Mouse (Mus musculus): ENCODE measurements at regions not wholly inside any gene's neighbourhood (a gene's known extent, or its start where the extent isn't known, plus 50 kb on each side); places are given as distances from the start of the nearest gene placed in this dataset.

DNA sequence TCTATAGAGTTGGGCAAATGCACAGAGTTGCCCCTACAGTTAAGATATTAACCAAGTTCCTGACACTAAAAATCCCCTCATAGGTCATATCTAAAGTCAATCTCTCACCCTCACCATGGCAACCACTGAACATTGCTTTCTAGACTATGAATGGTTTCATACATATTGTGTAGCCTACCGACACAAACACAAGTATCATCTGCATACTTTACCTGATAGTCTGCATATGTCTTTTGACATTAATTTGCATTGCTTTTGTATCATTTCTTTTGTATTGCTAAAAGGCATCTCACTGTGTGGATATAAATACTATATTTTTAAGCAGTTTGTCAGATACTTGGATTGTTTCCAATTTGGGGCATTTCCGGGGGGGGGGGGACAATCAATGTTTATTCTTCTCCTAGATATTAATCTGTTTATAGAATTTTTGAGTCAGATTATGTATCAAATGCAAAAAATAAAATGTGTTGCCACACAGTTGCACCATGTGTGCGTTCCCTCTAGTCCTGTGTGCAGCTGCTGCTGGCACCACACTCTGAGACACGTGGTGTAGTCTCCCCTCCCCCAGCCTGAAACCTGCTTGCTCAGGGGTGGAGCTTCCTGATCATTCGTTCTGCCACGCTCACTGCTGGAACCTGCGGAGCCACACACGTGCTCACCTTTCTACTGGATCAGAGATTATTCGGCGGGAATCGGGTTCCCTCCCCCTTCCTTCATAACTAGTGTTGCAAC, 94.7 kb upstream of the Mapk10 start:
- no peaks in the 10 kb centered on the region for H3K27me3 ChIP-seq (replicated peaks)
- H3K9me3 ChIP-seq (replicated peaks): peaks cover 3% of the 10 kb centered on the region; the same call in 1 of the 2 replicates
- no peak overlapping the region for H3K9ac ChIP-seq
- ATAC-seq (ENCODE audit: insufficient number of reproducible peaks, low FRiP score): no peak
- H3K4me3 ChIP-seq: no peak overlapping the region
- no peak overlapping the region for H3K4me2 ChIP-seq
- H3K4me1 ChIP-seq (replicated peaks): no peaks in the 10 kb centered on the region
- H3K36me3 ChIP-seq: no peaks in the 10 kb centered on the region
- 78% methylated on average over 11 of the region's 11 CpGs for WGBS
- H3K27ac ChIP-seq (ENCODE audit: poor library complexity, severe bottlenecking): no peak overlapping the region

DNA sequence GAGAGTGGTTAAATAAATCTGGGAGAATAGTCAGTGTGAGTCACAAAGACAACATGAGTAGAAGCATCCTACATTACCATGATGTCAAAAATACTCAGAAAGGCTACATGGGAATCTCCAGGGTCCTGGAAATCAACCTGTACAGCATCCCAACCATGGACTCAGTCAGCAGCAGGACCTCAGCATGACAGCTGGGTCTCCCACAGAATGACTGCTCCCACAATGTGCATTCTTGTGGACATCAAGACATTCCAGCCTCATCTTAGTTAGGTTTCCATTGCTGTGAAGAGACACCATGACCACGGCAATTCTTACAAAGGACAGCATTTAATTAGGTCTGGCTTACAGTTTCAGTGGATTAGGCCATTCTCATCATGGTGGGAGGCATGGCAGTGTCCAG, 93.8 kb upstream of the Mapk10 start:
- 80% methylated on average over 1 of the region's 1 CpGs for WGBS
- no peak for ATAC-seq (ENCODE audit: insufficient number of reproducible peaks, low FRiP score)
- H3K4me2 ChIP-seq: no peak overlapping the region

DNA sequence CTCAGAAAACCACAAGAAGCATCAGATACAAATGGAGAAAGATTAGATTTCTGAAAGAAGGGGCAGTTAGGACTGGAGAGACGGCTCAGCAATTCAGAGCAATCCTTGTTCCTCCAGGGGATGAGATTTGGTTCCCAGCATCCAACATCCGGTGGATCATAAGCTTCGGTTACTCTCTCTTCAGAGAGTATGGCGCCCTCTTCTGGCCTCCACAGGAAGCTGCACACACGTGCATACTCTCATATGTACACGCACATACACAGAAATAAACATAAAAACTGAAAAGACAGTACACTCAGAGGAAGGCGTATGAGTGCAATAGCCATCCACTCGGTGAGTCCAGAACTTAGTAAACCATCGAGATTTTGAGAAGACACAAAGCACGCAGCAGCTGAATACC, 91.6 kb upstream of the Mapk10 start:
- no peak overlapping the region for H3K27ac ChIP-seq (ENCODE audit: poor library complexity, severe bottlenecking)
- peaks cover 2% of the 10 kb centered on the region; the same call in 1 of the 2 replicates for H3K9me3 ChIP-seq (replicated peaks)
- H3K36me3 ChIP-seq: no peaks in the 10 kb centered on the region
- H3K4me3 ChIP-seq: no peak overlapping the region
- no peak overlapping the region for H3K4me2 ChIP-seq
- H3K27me3 ChIP-seq (replicated peaks): no peaks in the 10 kb centered on the region
- no peak for ATAC-seq (ENCODE audit: insufficient number of reproducible peaks, low FRiP score)
- WGBS: 85% methylated on average over 10 of the region's 10 CpGs
- no peak overlapping the region for H3K9ac ChIP-seq
- H3K4me1 ChIP-seq (replicated peaks): no peaks in the 10 kb centered on the region

More for the DNA sequence above, 93.8 kb upstream of the Mapk10 start:
- H3K4me3 ChIP-seq: no peak overlapping the region
- no peak overlapping the region for H3K27ac ChIP-seq (ENCODE audit: poor library complexity, severe bottlenecking)
- H3K9ac ChIP-seq: no peak overlapping the region
- H3K9me3 ChIP-seq (replicated peaks): peaks cover 3% of the 10 kb centered on the region; the same call in 1 of the 2 replicates
- H3K36me3 ChIP-seq: no peaks in the 10 kb centered on the region
- no peaks in the 10 kb centered on the region for H3K4me1 ChIP-seq (replicated peaks)
- no peaks in the 10 kb centered on the region for H3K27me3 ChIP-seq (replicated peaks)

DNA sequence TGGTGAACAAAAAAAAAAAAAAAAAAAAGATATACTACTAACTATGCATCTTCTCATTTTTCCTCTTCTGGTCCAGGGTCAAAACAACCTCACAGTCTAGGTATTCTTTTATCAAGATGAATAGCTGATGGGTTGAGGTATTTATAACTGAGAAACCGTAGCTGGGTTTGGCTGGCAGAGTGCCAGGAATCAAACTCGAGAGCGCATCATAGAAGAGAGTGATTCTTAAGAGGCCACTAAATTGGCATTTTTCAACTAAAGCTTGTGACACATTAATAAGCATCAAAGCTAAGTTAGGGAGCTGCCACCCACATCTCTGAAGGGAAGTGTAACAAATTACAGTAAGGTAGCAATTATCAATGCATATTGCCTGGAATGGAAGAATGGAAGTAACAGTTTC, 90.2 kb upstream of the Mapk10 start:
- H3K27ac ChIP-seq (ENCODE audit: poor library complexity, severe bottlenecking): no peak overlapping the region
- no peaks in the 10 kb centered on the region for H3K27me3 ChIP-seq (replicated peaks)
- H3K4me3 ChIP-seq: no peak overlapping the region
- H3K9ac ChIP-seq: no peak overlapping the region
- H3K9me3 ChIP-seq (replicated peaks): no peaks in the 10 kb centered on the region
- no peaks in the 10 kb centered on the region for H3K4me1 ChIP-seq (replicated peaks)
- WGBS: 59% methylated on average over 3 of the region's 3 CpGs
- H3K4me2 ChIP-seq: no peak overlapping the region
- H3K36me3 ChIP-seq: no peaks in the 10 kb centered on the region
- no peak for ATAC-seq (ENCODE audit: insufficient number of reproducible peaks, low FRiP score)

DNA sequence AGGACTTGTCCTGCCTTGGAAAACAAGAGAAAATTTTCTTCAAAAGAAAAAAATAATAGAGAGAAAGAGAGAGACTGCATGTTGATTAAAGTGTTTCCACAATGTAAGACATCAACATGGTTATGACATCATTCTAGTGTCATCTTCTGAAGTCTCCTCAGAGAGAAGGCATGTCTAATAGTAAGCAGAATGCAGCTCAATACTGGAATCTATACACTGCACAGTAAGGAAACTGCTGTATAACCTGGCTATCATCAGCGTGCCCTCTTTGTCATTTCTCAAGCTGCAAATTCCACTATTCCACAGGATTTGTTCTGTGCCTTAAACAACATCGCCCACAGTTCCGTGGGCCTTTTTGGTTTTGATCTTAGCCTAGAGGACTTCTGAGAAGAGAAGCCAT, 82.8 kb upstream of the Mapk10 start:
- H3K4me1 ChIP-seq (replicated peaks): no peaks in the 10 kb centered on the region
- 82% methylated on average over 3 of the region's 3 CpGs for WGBS
- no peak for ATAC-seq (ENCODE audit: insufficient number of reproducible peaks, low FRiP score)

DNA sequence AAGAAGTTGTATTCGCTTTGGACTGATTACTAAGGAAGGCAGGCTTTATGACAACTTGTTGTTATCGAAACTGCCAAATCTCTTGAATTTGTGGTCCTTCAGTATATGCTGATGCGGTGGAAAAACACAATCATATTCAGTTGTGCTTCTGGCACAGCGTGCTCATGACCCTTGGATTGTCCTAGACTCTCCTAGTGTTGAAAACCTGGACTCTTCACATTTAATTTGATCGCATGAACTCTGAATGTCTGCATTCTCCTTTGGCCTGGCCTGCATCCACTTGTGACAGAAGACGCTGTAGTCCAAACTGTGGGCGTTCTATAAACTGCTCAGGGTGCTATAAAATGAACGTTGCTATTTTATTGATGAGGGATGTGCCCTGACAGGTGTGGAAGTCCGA, 80.6 kb upstream of the Mapk10 start:
- H3K36me3 ChIP-seq: no peaks in the 10 kb centered on the region
- H3K4me1 ChIP-seq (replicated peaks): no peaks in the 10 kb centered on the region
- H3K27ac ChIP-seq (ENCODE audit: poor library complexity, severe bottlenecking): no peak overlapping the region
- no peak overlapping the region for H3K4me3 ChIP-seq
- H3K9ac ChIP-seq: no peak overlapping the region
- H3K27me3 ChIP-seq (replicated peaks): no peaks in the 10 kb centered on the region
- no peaks in the 10 kb centered on the region for H3K9me3 ChIP-seq (replicated peaks)
- no peak overlapping the region for H3K4me2 ChIP-seq
- WGBS: 83% methylated on average over 9 of the region's 9 CpGs
- no peak for ATAC-seq (ENCODE audit: insufficient number of reproducible peaks, low FRiP score)

More for the DNA sequence above, 82.8 kb upstream of the Mapk10 start:
- H3K4me2 ChIP-seq: no peak overlapping the region
- H3K9me3 ChIP-seq (replicated peaks): no peaks in the 10 kb centered on the region
- H3K27me3 ChIP-seq (replicated peaks): no peaks in the 10 kb centered on the region
- H3K27ac ChIP-seq (ENCODE audit: poor library complexity, severe bottlenecking): no peak overlapping the region
- H3K4me3 ChIP-seq: no peak overlapping the region
- no peak overlapping the region for H3K9ac ChIP-seq
- H3K36me3 ChIP-seq: no peaks in the 10 kb centered on the region

DNA sequence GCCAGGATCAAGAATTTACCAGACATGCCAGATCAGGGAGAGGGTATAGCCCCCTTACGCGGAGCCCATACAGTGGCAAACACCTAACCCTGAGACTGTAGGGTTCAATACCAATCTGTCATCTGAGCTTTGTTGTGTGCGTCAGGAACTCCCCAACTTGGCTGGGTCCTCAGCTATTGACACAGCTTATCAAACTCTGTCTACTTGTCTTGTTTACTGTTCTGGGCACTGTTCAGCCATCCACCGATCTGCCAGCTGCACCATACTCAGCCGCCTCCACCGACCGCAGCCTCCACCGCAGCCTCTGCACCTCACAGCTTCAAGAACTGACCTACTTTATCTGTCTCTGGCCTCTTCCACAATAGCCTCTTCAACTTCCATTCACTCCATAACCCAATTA, 80.1 kb upstream of the Mapk10 start:
- H3K4me1 ChIP-seq (replicated peaks): no peaks in the 10 kb centered on the region
- H3K27me3 ChIP-seq (replicated peaks): no peaks in the 10 kb centered on the region
- H3K36me3 ChIP-seq: no peaks in the 10 kb centered on the region
- no peak for ATAC-seq (ENCODE audit: insufficient number of reproducible peaks, low FRiP score)
- 84% methylated on average over 8 of the region's 8 CpGs for WGBS
- no peak overlapping the region for H3K4me2 ChIP-seq
- H3K9me3 ChIP-seq (replicated peaks): no peaks in the 10 kb centered on the region
- H3K27ac ChIP-seq (ENCODE audit: poor library complexity, severe bottlenecking): no peak overlapping the region
- H3K4me3 ChIP-seq: no peak overlapping the region
- no peak overlapping the region for H3K9ac ChIP-seq

DNA sequence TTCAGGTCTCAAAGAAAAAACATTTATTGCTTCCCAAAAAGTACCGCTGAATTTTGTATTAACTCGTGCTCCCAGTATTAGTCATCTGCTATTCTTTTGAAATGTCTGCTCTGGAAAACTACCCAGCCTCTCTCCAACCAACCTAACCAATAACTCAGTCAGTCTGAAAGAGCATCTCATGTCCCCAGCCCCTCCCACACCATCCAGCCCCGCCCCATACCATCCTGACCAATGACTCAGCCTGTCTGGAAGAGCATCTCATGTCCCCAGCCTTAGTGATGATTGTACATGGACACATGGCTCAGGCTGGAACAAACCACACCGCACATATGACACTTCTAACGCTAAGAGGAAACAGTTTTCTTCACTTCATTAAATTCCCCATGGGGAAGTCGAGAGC, 58.1 kb upstream of the Mapk10 start:
- ATAC-seq (ENCODE audit: insufficient number of reproducible peaks, low FRiP score): no peak

DNA sequence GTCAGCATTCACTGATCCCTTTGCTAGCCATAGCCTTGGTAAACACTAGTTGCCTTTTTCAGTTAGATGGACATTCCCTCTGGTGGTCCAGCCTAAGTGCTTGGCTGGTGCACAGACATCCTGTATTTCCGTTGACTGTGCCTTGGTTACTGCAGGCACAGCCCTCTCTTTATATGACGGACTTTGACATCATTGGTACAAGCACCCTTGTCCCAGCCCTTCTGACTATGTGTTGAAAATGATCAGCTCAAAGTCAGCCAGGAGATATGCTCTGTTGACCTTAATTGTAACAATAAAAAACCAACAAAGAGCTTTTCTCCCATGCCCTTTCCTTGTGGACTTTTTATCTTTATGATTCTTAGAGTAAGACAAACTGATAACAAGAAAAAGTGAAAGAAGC, 53.8 kb upstream of the Mapk10 start:
- WGBS: 71% methylated on average over 2 of the region's 2 CpGs
- Histone ChIP-seq H3K4me1 (replicated peaks) (no peaks in the 10 kb centered on the region), H3K36me3 (no peaks in the 10 kb centered on the region), H3K4me2 (no peak overlapping the region), H3K9me3 (replicated peaks) (no peaks in the 10 kb centered on the region), H3K4me3 (no peak overlapping the region), H3K9ac (no peak overlapping the region), H3K27me3 (replicated peaks) (no peaks in the 10 kb centered on the region), H3K27ac (ENCODE audit: poor library complexity, severe bottlenecking) (no peak overlapping the region)
- no peak for ATAC-seq (ENCODE audit: insufficient number of reproducible peaks, low FRiP score)

More for the DNA sequence above, 58.1 kb upstream of the Mapk10 start:
- H3K36me3 ChIP-seq: no peaks in the 10 kb centered on the region
- H3K27me3 ChIP-seq (replicated peaks): no peaks in the 10 kb centered on the region
- H3K4me3 ChIP-seq: no peak overlapping the region
- WGBS: 83% methylated on average over 6 of the region's 6 CpGs
- H3K4me2 ChIP-seq: no peak overlapping the region
- no peaks in the 10 kb centered on the region for H3K9me3 ChIP-seq (replicated peaks)
- H3K9ac ChIP-seq: no peak overlapping the region
- H3K4me1 ChIP-seq (replicated peaks): no peaks in the 10 kb centered on the region
- H3K27ac ChIP-seq (ENCODE audit: poor library complexity, severe bottlenecking): no peak overlapping the region

DNA sequence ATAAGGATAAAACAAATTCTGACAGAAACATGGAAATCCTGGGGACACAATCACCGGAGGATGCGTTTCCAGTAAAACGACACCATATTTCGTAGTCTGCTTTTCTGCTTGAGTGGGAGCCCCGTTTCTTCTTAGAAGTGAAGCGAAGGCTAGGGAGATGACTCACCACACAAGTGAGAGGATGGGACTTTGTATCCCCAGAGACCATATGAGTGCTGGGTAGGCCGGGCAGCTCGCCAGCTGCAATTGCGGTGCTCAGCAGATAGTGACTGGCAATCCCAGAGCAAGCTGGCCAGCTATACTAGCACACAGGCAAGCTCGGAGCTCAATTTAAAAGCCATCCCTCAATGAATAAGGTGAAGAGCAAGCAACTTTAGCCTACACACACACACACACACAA, 50.3 kb upstream of the Mapk10 start:
- no peaks in the 10 kb centered on the region for H3K4me1 ChIP-seq (replicated peaks)
- no peak overlapping the region for H3K4me2 ChIP-seq
- no peaks in the 10 kb centered on the region for H3K27me3 ChIP-seq (replicated peaks)
- H3K36me3 ChIP-seq: no peaks in the 10 kb centered on the region
- no peak for ATAC-seq (ENCODE audit: insufficient number of reproducible peaks, low FRiP score)
- H3K27ac ChIP-seq (ENCODE audit: poor library complexity, severe bottlenecking): no peak overlapping the region
- WGBS: 81% methylated on average over 10 of the region's 10 CpGs
- 0 out of 2 replicates have a peak, but pooled peaks cover 2% of the 10 kb centered on the region for H3K9me3 ChIP-seq (replicated peaks)
- no peak overlapping the region for H3K9ac ChIP-seq
- no peak overlapping the region for H3K4me3 ChIP-seq
